Mouse (Mus musculus) bone marrow macrophage, adult 2 months (primary cell): ENCODE results near the gene Nbas.

Experiments
- CTCF ChIP-seq: IDR thresholded peaks from 2 replicates; pipeline ENCODE4 v1.5.1; 2012; ENCODE audit warnings: low read depth, mild to moderate bottlenecking, low read length, moderate library complexity
- POLR2A ChIP-seq: IDR thresholded peaks from 2 replicates; pipeline ENCODE4 v1.6.1; 2012; ENCODE audit warnings: mild to moderate bottlenecking, low read depth, low read length, borderline replicate concordance

DNA sequence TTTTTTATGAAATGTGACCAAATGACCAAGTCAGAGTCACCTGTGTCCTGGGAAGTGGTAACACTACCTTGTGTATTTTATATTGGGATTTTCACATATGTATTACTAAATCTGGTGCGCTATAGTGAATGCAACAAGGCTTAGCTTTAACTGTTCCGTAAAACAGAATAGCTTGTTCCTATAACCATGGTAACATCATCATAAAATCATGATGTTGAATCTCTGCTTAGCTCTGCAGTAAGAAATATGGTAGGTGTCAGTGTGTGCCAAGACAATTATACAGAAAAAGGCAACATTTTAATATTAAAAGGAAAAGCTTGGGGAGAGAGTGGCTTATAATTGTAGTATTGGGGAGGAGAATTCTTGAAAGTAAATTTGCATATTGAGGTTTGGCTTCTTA is 45.0 kb downstream of the Nbas start:
- TF ChIP-seq CTCF (no peak), POLR2A (no peak)
